Mouse (Mus musculus): Measurements from ENCODE around the gene Slc25a39. TPM values are rescaled to one million over a fixed set of nuclear protein-coding genes. Genes with fewer than 3 reads are reported as not detected.

Gene Slc25a39
- total and polyA plus RNA-seq, 2 experiments: 181 to 1,099 TPM

DNA sequence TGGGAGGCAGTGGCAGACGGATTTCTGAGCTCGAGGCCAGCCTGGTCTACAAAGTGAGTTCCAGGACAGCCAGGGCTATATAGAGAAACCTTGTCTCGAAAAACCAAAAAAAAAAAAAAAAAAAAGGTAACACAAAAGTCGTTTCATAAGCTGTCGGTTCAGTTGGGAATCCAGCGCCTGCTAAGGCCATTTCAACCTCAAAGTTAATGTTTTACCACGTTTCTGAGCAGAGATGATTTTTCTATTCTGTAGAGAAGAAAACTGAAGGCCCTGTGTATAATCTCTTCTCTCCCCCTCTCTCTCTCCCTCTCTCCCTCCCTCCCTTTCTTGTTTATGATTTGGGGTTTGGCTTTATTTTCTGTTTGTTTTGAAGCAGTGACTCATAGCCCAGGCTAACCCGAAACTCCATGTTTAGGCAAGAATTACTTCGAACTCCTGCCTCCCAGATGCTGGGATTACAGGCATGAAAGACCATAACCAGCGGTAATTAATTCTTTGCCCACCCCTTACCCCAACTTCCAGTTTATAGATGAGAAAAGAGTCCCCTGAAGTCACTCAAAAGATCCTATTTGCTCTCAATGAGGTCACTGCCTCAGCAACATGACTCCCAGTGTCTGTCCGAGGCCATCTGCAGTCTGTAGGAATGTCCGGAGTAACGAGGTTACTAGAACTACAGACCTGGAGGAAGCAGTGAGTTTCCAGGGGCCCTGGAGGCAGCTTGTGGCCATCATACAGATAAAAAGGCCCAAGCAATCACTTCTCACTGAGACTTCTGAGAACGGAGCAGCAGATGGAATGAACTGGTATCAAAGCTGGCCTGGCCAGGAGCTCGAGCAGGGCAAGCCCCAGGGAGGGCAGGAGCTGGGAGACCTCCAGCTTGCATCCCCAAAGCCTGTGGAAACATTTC lies 1.4 kb upstream of the Slc25a39 start:
- peak; percentile 81 for DNase-seq (ENCODE audit: extremely low read depth, low read depth, low spot score)
- peaks cover 7% of the 10 kb centered on the region; the same call in 1 of the 2 replicates for H3K79me2 ChIP-seq (ENCODE audit: control insufficient read depth, insufficient read depth, low read length)
- H3K9ac ChIP-seq (ENCODE audit: low read depth, low read length): peak overlapping the region; percentile 53
- peaks cover under 1% of the 10 kb centered on the region; the same call in 1 of the 2 replicates for H3K36me3 ChIP-seq (ENCODE audit: control insufficient read depth, insufficient read depth, low read length)
- H3K4me3 ChIP-seq (ENCODE audit: insufficient read depth, low read depth, low read length): 0 out of 2 replicates have a peak overlapping the region, but pooled peaks have one; percentile 7
- no peak for TF ChIP-seq CTCF (IDR thresholded peaks at IDR 0.05; ENCODE audit: low read depth, low read length)
- no peak for TF ChIP-seq POLR2A (IDR thresholded peaks at IDR 0.05; ENCODE audit: extremely low read depth, insufficient read depth, low read length)
- H3K27me3 ChIP-seq (ENCODE audit: control insufficient read depth, insufficient read depth, low read length): no peaks in the 10 kb centered on the region
- 13% methylated on average over 15 of the region's 15 CpGs for WGBS
- peak overlapping the region; percentile 88 for H3K27ac ChIP-seq (replicated peaks; ENCODE audit: insufficient read depth, low read depth, low read length)
- peaks cover 23% of the 10 kb centered on the region for H3K4me1 ChIP-seq (ENCODE audit: control insufficient read depth, insufficient read depth, low read length)

GRCm38 (mm10) chr11:102408344-102408876 lies 664 bp upstream of the Slc25a39 start:
- TF ChIP-seq POLR2A (IDR thresholded peaks at IDR 0.05; ENCODE audit: extremely low read depth, insufficient read depth, low read length) (peak; percentile 82), CTCF (IDR thresholded peaks at IDR 0.05; ENCODE audit: low read depth, low read length) (no peak)
- peaks cover 26% of the 10 kb centered on the region for H3K4me1 ChIP-seq (ENCODE audit: control insufficient read depth, insufficient read depth, low read length)
- H3K4me3 ChIP-seq (ENCODE audit: insufficient read depth, low read depth, low read length): peak overlapping the region; percentile 84; the same call in 1 of the 2 replicates
- no peaks in the 10 kb centered on the region for H3K27me3 ChIP-seq (ENCODE audit: control insufficient read depth, insufficient read depth, low read length)
- under 1% methylated on average over 32 of the region's 32 CpGs for WGBS
- H3K9ac ChIP-seq (ENCODE audit: low read depth, low read length): peak overlapping the region; percentile 89
- H3K79me2 ChIP-seq (ENCODE audit: control insufficient read depth, insufficient read depth, low read length): peaks cover 7% of the 10 kb centered on the region; the same call in 1 of the 2 replicates
- peak overlapping the region; percentile 99 for H3K27ac ChIP-seq (replicated peaks; ENCODE audit: insufficient read depth, low read depth, low read length)
- peaks cover 4% of the 10 kb centered on the region; the same call in 1 of the 2 replicates for H3K36me3 ChIP-seq (ENCODE audit: control insufficient read depth, insufficient read depth, low read length)
- DNase-seq (ENCODE audit: extremely low read depth, low read depth, low spot score): peak; percentile 98

DNA sequence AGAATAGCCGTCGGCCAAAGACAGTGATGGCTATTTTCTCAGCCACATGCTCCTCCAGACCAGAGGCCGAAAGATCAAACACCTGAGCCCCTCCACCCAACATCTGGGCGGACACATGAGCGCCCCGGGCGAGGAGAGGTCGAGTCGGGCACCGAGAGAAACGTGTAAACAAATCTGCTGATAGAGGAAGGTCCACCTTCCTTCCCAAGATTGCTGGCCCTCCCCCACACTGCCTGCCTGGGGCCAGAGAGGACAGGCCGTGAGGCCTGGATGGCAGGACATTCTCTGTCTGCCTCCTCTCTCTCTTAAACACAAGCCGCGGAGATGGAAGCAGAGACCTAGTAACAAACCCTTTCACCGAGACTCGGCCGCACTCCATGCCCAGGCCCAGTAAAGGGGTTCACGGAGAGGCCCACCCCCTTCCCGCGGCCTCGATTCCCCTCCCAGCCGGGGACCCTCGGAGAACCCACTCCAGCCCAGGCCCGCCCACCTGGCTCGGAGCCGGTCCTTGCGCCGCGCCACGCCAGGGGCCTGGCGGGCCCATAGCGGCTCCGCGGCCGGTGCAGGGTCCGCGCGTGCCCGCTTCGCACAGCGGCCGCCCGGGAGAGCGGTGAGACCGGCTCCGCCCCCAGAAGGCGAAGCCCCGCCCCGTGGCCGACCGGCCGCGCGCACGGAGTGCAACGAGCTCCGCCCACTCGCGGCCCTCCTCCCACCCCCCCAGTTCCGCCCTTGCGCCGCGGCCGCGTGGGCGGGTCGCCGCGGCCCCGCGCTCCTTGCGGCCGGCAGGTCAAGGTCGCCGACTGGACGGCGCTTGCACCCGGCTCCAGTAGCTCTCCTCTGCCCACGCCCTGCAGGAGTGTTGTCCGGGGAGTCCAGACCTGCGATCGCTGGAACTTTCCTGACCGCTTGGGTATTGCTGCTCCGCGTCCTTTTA lies 579 bp downstream of the Slc25a39 start:
- Histone ChIP-seq H3K27me3 (ENCODE audit: control insufficient read depth, insufficient read depth, low read length) (no peaks in the 10 kb centered on the region), H3K36me3 (ENCODE audit: control insufficient read depth, insufficient read depth, low read length) (peaks cover 15% of the 10 kb centered on the region), H3K4me1 (ENCODE audit: control insufficient read depth, insufficient read depth, low read length) (peaks cover 26% of the 10 kb centered on the region), H3K9ac (ENCODE audit: low read depth, low read length) (peak overlapping the region; percentile 97), H3K27ac (replicated peaks; ENCODE audit: insufficient read depth, low read depth, low read length) (peak overlapping the region; percentile 99), H3K79me2 (ENCODE audit: control insufficient read depth, insufficient read depth, low read length) (peaks cover 7% of the 10 kb centered on the region; the same call in 1 of the 2 replicates), H3K4me3 (ENCODE audit: insufficient read depth, low read depth, low read length) (peak overlapping the region; percentile 90)
- peak; percentile 90 for DNase-seq (ENCODE audit: extremely low read depth, low read depth, low spot score)
- TF ChIP-seq POLR2A (IDR thresholded peaks at IDR 0.05; ENCODE audit: extremely low read depth, insufficient read depth, low read length) (peak; percentile 59; the same call in 1 of the 2 replicates), CTCF (IDR thresholded peaks at IDR 0.05; ENCODE audit: low read depth, low read length) (no peak)
- WGBS: under 1% methylated on average over 85 of the region's 85 CpGs

DNA sequence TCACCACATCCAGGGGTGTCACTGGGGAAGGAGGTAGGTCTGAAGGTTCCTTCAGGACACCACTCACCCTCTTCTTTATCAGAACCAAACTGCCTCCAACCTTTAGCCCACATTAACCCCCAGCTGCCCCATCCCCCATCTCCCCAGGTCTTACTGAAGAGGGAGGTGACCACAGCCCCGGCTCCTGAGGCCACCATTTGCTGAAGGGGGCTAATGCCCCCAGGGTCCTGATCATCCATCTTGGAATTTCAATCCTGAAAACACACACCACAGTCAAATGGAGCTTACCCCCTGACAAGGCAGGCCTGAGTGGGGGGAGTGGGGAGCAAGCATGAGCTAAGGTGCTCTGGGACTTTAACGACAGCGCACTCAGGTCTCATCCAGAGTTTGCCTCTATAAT lies 1.3 kb downstream of the Slc25a39 start:
- H3K27me3 ChIP-seq (ENCODE audit: control insufficient read depth, insufficient read depth, low read length): no peaks in the 10 kb centered on the region
- TF ChIP-seq CTCF (IDR thresholded peaks at IDR 0.05; ENCODE audit: low read depth, low read length) (no peak), POLR2A (IDR thresholded peaks at IDR 0.05; ENCODE audit: extremely low read depth, insufficient read depth, low read length) (no peak)
- peak overlapping the region; percentile 97 for H3K27ac ChIP-seq (replicated peaks; ENCODE audit: insufficient read depth, low read depth, low read length)
- H3K4me3 ChIP-seq (ENCODE audit: insufficient read depth, low read depth, low read length): peak overlapping the region; percentile 90
- no peak for DNase-seq (ENCODE audit: extremely low read depth, low read depth, low spot score)
- peaks cover 15% of the 10 kb centered on the region for H3K36me3 ChIP-seq (ENCODE audit: control insufficient read depth, insufficient read depth, low read length)
- peaks cover 7% of the 10 kb centered on the region; the same call in 1 of the 2 replicates for H3K79me2 ChIP-seq (ENCODE audit: control insufficient read depth, insufficient read depth, low read length)
- H3K9ac ChIP-seq (ENCODE audit: low read depth, low read length): peak overlapping the region; percentile 97
- 6% methylated on average over 3 of the region's 3 CpGs for WGBS
- H3K4me1 ChIP-seq (ENCODE audit: control insufficient read depth, insufficient read depth, low read length): peaks cover 24% of the 10 kb centered on the region
